Mouse (Mus musculus) WW6 (cell line): ENCODE data around the gene Mybpc3.
A peak's percentile ranks its signal among the peaks of the same experiment; 100 is the strongest.

Experiments
- DNase-seq: peaks from one replicate; pipeline ENCODE4 v3.0.0-alpha.2; 2013; ENCODE audit warnings: low read depth, low spot score

The Mybpc3 gene

GRCm38 (mm10) chr2:91117585-91118275 lies at the start of gene Mybpc3:
Gene Mybpc3, plus strand, starts transcription at chr2:91118144.
- DNase-seq: no peak

GRCm38 (mm10) chr2:91068162-91068871 lies 49.6 kb upstream of the Mybpc3 start:
- no peak for DNase-seq

- no peak for DNase-seq
Measured at GRCm38 (mm10) chr2:91068872-91069165, 49.1 kb upstream of the Mybpc3 start.

- DNase-seq: no peak
Measured at GRCm38 (mm10) chr2:91069306-91070000, 48.5 kb upstream of the Mybpc3 start.

GRCm38 (mm10) chr2:91070076-91070800 lies 47.7 kb upstream of the Mybpc3 start, which contains the start of gene Slc39a13:
Gene Slc39a13, minus strand, starts transcription at chr2:91070417.
- peak; percentile 81 for DNase-seq

- no peak for DNase-seq
Measured at GRCm38 (mm10) chr2:91071059-91071458, 46.9 kb upstream of the Mybpc3 start.

GRCm38 (mm10) chr2:91072092-91072491 lies 45.9 kb upstream of the Mybpc3 start:
- no peak for DNase-seq

GRCm38 (mm10) chr2:91077957-91078313 lies 40.0 kb upstream of the Mybpc3 start:
- no peak for DNase-seq

- DNase-seq: no peak
Measured at GRCm38 (mm10) chr2:91078314-91079025, 39.5 kb upstream of the Mybpc3 start.

- no peak for DNase-seq
Measured at GRCm38 (mm10) chr2:91079026-91079384, 38.9 kb upstream of the Mybpc3 start.

- DNase-seq: no peak
Measured at GRCm38 (mm10) chr2:91080784-91081513, 37.0 kb upstream of the Mybpc3 start.

GRCm38 (mm10) chr2:91081775-91082695 lies 35.9 kb upstream of the Mybpc3 start, which contains the start of gene Spi1:
Gene Spi1, plus strand, starts transcription at chr2:91082390.
- no peak for DNase-seq

- no peak for DNase-seq
Measured at GRCm38 (mm10) chr2:91082844-91083243, 35.1 kb upstream of the Mybpc3 start.

- no peak for DNase-seq
Measured at GRCm38 (mm10) chr2:91083366-91083940, 34.5 kb upstream of the Mybpc3 start.

- no peak for DNase-seq
Measured at GRCm38 (mm10) chr2:91084179-91084820, 33.6 kb upstream of the Mybpc3 start.

GRCm38 (mm10) chr2:91085494-91086391 lies 32.2 kb upstream of the Mybpc3 start:
- no peak for DNase-seq

- no peak for DNase-seq
Measured at GRCm38 (mm10) chr2:91086392-91087237, 31.3 kb upstream of the Mybpc3 start.
